Mouse (Mus musculus): Measurements from ENCODE around the gene Pdlim7. TPM values are rescaled to one million over a fixed set of nuclear protein-coding genes. Genes with fewer than 3 reads are reported as not detected.

Gene Pdlim7
- polyA plus RNA-seq, 1 experiment from 2014 or later: 37.5 TPM

DNA sequence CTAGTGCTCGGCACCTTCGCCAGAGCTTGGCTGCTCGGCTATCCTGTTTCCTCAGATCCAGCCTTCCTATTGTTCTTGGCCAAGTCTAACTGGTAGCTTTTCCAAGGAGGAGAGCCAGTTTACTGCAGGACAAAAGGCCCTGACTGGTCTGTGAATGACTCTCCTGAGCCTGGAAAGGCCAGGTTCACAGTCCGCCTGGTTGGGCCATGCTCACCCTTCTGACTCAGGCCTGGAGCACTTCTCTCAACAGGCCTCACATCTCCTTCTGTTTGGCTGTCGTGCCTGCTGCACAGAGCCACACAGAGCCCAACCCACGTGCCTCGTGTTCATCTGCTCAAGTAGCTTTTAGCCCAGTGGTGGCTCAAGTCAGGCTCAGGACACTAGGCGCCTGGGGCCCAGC is 9.3 kb upstream of the Pdlim7 start:
- no peak for DNase-seq (ENCODE audit: low spot score)

DNA sequence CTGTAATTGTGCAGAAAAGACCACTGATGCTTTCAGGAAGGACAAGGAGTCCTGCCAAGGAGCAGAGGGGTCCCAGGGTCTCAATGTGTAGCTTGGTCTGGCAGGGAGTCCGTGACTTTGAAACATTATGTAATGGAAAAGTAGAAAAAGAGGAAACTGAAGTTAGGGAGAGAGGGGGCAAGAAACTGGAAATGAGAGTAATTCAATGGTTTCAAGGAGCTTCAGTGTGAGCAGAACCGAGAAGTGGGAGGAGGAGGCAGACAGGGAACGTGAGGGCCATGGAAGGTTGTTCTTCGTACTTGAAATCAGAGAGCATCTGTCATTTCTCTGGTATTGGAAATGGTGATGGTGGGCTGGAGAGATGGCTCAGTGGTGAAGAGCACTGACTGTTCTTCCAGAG is 6.1 kb upstream of the Pdlim7 start:
- no peak for DNase-seq (ENCODE audit: low spot score)

- DNase-seq (ENCODE audit: low spot score): peak; percentile 82
Measured at GRCm38 (mm10) chr13:55516955-55517354, 3.5 kb upstream of the Pdlim7 start.

DNA sequence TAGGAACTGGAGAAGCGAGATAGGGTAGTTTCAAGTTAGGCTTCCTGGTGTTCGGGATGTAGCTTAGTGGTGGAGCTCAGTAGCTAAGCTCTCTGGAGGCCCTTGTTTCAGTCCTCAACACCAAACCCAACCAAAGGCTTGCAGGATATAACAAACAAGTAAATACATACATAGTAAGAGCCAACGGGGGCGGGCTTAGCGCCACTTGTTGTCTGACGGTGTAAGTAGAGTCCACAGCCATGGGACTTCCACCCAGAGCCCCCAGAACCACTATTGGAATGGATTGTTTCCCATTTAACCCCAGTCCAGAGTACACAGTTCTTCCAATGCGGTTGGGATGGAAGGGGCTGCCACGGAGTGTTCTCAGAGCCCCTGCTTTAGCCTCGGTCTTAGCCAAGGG is 352 bp upstream of the Pdlim7 start:
- no peak for DNase-seq (ENCODE audit: low spot score)

GRCm38 (mm10) chr13:55512379-55513031 is 971 bp downstream of the Pdlim7 start:
- peak; percentile 26 for DNase-seq (ENCODE audit: low spot score)

GRCm38 (mm10) chr13:55511492-55511861 is 2.0 kb downstream of the Pdlim7 start:
- DNase-seq (ENCODE audit: low spot score): no peak

DNA sequence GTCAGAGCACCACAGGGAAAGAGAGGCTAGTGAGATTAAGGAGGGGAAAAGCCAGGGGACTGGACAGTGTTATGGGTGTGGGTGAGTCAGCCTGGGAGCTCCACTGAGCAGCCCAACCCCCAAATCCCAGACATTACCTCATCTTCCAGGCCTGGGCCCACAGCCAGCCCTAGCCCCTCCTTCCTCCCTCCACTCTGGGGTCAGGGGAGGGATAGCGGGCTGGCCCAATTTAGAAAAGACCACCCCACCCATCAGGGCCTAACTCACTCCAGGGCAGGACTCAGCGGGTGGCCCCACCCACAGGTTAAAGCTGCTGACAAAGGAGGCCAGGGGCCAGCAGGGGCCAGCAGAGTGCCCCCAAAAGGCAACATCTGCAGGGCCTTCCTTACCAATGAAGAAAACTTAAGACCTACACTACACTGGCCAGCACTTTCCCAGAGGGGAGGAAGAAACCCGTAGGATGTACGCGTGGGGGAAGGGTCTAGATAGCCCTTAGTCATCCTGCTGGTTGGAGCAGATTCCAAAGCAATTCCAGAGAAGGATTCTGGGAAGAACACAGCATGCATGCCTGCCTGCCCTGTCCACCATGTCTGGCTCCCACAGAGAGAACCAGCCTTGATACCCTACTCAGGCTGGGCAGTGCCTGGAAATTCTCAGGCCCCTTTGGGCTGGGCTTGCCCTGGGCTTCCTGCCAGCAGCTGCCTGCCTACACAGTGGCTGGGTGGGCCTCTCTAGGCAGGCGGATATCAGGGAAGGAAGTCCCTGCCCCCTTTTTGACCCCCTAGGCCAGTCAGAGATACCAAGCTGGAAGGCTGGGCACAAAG is 2.6 kb downstream of the Pdlim7 start:
- DNase-seq (ENCODE audit: low spot score): no peak

DNA sequence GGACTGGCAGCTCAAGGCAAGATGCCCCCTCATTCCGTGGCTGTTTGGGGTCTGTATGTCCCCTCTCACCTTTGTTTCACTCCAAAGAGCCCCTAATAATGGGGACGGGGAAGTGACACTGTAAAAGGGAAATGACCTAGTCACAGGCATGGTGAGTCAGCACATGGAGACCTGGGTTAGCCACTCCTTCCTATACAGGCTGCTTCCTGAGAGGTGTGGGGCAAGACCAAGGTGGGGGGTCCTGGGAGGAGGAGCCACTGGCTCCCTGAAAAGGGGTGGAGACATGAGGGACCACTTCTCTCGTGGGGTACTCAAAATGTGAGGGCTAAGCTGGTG is 3.2 kb downstream of the Pdlim7 start:
- DNase-seq (ENCODE audit: low spot score): no peak

DNA sequence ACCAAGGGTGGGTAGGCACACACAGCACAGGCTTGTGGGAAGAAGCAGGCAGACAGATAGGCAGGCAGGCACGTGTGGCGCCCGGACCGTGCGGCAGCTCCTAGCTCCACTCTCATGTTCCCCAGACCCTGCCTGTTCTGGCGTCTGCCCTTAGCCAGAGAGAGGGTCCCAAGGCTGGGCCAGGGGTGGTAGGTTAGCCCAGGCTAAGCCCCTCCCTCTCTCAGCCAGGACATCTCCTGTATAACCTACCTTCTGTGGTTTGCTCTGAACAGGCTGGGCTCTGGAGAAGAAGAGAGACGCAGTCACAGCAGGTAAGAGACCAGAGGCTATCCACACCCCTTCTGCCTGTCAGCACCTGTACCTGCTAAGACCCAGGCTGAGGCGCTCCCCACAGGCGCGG is 4.9 kb downstream of the Pdlim7 start:
- no peak for DNase-seq (ENCODE audit: low spot score)

DNA sequence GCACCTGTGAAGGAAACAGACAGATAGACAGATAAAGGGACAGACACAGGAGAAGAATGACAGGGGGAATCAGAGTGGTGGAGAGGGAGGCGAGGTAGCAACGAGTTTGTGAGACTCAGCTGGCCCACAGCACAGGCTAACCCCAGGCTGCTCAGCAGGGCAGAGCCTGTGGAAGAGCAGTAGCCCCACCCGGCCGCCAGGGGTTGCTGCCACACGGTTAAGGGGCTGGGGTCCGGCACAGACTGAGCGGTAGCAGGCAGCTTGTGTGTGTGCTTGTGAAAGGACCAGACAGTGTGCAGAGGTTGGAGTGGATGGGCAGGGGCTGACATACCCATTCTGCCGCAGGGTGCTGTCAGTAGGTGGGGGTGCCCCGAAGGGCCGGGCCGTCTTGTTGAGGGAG is 5.6 kb downstream of the Pdlim7 start:
- DNase-seq (ENCODE audit: low spot score): peak; percentile 35

- no peak for DNase-seq (ENCODE audit: low spot score)
Measured at GRCm38 (mm10) chr13:55506697-55507096, 6.8 kb downstream of the Pdlim7 start.

GRCm38 (mm10) chr13:55505810-55506209 is 7.7 kb downstream of the Pdlim7 start:
- DNase-seq (ENCODE audit: low spot score): no peak

- DNase-seq (ENCODE audit: low spot score): no peak
Measured at GRCm38 (mm10) chr13:55504390-55504789, 9.1 kb downstream of the Pdlim7 start.

- no peak for DNase-seq (ENCODE audit: low spot score)
Measured at GRCm38 (mm10) chr13:55502405-55502804, 11.1 kb downstream of the Pdlim7 start.

- no peak for DNase-seq (ENCODE audit: low spot score)
Measured at GRCm38 (mm10) chr13:55500575-55500974, 12.9 kb downstream of the Pdlim7 start.

DNA sequence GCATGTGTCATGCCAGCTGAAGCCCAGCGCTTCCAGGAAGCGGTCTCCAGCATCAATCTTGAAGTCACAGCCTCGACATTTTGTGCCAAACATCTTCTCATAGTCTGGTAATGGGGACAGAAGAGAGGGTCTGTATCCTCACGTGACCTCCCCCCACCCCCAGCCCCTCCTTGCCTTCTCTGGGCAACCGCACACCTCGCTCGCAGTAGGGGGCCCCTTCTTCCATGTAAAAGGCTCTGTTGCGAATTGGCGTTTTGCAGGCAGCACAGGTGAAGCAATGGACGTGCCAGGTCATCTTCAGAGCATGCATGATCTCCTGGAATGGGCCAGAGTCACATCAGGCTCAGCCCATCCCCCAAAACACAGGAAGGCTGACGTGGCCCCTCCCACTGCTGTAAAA is 14.6 kb downstream of the Pdlim7 start:
- no peak for DNase-seq (ENCODE audit: low spot score)

GRCm38 (mm10) chr13:55496661-55497060 is 16.8 kb downstream of the Pdlim7 start:
- no peak for DNase-seq (ENCODE audit: low spot score)

- DNase-seq (ENCODE audit: low spot score): no peak
Measured at GRCm38 (mm10) chr13:55495702-55496101, 17.8 kb downstream of the Pdlim7 start.

- no peak for DNase-seq (ENCODE audit: low spot score)
Measured at GRCm38 (mm10) chr13:55494883-55495621, 18.4 kb downstream of the Pdlim7 start.

DNA sequence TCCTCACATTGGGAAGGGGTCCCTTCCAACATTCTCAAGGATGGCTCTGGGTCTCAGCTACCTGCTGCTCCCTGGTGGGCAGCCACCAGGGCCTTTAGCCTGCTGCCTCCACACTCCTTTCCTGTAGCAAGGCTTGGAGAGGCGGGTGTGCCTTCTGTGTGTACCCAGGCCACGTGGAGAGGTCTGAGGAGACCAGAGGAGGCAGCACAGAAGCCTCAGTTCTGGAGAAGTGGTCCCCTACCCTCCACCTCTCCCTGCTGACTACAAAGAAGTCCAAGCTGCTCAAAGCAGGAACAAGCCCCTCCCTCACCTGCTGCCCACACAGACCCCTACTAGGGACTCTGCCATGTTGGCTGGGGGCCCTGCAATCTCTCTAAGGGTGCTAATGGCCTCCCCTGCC is 19.2 kb downstream of the Pdlim7 start:
- no peak for DNase-seq (ENCODE audit: low spot score)

GRCm38 (mm10) chr13:55487578-55488498 is 25.6 kb downstream of the Pdlim7 start, which contains the start of gene Dbn1:
Dbn1 (minus strand) TSS chr13:55488111.
- DNase-seq (ENCODE audit: low spot score): no peak
